Mouse (Mus musculus): Measurements from ENCODE around the gene Gucy1b2.
A peak's percentile ranks its signal among the peaks of the same experiment; 100 is the strongest.

Gene Gucy1b2

DNA sequence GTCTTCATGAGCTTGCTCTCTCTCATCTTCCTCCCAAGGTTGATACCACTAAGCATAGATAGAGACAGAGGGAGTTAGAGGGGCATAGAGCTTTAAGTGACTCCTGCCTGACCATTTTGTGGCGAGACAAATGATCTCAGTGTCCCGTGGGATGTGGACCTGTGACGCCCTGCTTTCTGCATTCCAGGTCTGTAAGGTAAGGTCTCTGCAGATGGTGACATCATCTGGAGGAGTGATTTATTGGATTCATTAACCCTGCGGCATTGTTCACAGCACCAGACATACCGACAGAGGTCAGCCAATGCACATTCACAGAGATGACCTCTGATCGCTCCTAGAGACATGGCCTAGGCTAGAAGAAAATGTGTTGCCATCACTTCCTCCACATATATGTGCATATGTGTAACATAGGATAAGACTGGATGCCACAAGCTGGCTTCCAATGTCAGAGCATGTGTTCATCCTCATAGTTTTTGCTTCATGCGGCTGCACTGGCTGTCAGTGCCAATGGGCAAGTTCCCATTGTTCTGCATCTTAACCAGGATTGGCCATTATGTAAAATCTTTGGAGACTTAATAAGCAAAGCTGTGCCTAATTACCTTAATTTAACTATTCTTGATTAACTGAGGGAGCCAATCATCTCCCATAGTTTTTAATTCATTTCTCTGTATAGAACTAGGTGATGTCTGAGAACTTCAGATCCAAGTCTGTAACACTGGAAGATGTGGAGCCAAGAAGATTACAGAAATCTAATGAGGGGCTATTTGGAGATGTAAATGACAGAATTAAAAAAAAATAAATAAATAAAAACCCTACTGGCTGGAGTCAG is 9.5 kb downstream of the Gucy1b2 start:
- peak; percentile 41 for DNase-seq (ENCODE audit: extremely low spot score, low read depth, low spot score)

DNA sequence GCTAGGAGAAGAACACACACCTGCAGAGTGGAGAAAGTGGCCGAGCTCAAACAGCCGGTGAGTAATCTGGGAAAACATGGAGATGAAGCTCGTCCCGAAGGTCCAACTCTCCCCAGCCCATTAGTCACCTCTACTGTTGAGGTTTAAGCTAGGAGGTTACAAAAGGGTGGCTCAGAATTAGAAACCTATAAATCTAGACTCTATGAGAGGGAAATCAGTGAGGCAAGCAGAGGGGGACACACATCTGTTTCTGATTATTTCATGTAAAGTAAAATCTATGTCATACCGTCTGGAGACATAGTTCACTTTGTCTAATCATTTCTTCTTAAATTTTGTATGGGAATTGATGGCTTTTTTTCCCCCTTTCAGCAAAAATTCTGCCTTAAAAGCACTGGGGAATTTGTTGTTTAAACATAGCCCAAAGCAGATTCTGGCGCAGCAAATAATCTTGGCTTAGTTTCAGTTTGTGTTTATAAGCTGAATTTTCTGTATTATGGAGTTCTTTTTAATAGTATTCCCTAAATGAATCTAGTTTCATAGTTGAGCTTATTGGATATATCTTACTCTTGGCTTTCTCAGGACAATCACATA is 12.2 kb downstream of the Gucy1b2 start:
- no peak for DNase-seq (ENCODE audit: extremely low spot score, low read depth, low spot score)

DNA sequence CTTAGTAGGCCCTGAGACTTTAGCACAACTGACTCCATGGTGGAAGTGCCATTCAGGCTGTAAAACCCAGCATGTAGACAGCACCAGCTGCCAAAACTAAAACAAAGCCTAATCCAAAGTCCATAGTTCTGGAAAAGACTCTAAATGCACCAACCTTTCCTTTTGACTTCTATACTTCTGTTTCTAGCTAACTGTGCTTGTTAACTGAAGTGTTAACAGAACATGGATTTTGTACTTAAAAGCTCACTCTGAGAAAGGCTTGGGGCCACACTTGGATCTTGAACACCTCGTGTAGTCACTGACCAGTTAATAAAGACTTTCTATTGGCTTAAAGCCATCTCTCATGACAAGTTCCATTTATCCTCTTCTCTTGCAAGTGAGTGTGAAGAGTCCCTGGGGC is 13.1 kb downstream of the Gucy1b2 start:
- DNase-seq (ENCODE audit: extremely low spot score, low read depth, low spot score) = no peak

DNA sequence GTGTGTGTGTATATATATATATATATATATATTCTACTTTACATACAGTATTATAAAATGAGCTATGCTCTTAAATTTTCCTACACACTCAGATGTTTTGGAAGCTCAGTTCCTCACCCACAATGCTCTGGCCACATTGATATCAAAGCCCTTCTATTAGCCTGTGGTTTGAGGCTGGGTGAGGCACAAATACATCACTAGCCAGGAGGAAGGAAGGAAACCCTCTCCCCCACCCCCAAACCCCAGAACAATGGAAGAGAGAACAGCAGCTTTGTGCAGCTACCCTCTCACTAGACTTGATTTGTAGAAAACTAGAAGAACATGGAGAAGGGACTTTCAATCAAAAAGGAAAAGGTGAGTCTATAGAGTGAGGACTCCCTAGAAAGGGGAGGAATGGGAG is 16.1 kb downstream of the Gucy1b2 start:
- DNase-seq (ENCODE audit: extremely low spot score, low read depth, low spot score) = no peak

DNA sequence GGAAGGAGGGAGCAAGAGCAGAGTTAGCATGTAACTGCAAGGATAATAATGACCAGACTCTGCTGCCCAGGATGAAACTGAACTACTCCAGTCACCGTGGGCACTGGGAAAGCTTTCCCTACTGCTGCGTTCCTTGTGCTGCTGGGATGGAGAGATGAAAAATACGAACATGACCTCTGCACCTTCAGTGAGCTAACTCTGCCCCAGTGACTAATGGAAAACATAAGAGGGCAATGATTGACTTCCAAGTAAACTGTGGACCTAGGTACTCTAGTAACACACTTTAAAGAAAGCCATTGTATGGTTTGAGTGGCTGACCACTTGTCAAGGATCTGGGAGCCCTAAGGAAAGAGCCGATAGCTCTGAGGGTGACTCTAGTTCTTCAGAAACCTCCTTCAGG is 17.9 kb downstream of the Gucy1b2 start:
- DNase-seq (ENCODE audit: extremely low spot score, low read depth, low spot score) = no peak

DNA sequence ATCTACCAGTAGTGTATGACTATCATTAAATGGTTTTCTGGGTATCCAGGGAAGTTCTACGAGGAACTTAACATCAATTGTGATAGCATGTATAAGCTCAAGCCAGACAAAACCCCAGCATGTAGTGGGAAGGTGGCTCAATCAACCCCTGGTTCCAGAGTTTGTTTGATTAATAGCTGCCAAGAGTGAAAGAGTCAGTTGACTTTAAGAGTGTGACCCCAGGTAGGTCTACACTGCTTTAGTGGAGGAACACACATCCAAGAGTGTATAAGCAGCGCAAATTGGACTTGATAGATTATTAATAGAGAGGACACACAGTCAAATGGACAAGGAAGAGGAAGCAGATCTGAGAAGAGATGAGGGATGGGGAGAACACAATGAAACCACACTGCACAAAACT is 18.3 kb downstream of the Gucy1b2 start:
- DNase-seq (ENCODE audit: extremely low spot score, low read depth, low spot score) = no peak

DNA sequence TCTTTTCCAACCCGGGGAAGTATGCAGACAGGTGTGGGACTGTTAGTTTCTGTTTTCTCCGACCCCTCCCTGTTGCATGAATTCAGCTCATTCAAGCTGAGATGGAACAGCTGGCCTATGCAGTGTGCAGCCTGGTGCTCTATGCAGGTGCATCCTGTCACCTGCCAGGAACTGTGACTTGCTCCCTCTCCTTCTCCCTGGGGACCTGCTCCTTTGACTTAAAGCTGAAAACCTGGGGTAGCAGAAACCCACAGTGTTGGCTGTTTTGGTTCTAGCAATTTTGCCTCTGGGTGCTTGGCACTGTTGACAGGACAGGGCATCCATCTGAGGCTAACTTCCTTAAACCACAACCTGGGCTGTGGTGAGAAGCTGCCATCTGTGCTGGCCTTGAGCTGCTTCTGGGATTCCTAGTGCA is 30.8 kb downstream of the Gucy1b2 start:
- no peak for DNase-seq (ENCODE audit: extremely low spot score, low read depth, low spot score)

DNA sequence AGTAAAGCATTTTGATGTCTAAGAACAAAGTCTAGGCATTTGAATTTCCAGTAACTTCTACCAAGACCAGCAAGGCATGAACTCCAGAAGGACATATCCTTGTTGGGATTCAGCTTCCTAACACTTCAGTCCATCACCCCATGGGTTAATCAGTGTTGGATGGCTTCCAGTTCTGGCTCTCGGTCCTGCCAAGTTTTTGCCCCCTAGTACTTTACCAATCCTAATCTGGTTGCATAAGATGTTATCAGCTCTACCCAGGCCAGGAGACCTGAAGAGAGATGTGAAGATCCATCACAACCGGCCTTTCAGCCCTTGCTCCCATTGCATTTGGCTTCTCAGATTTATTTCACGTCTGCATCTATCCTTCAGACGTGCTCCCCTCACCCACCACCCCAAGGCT is 33.8 kb downstream of the Gucy1b2 start:
- DNase-seq (ENCODE audit: extremely low spot score, low read depth, low spot score) = no peak

DNA sequence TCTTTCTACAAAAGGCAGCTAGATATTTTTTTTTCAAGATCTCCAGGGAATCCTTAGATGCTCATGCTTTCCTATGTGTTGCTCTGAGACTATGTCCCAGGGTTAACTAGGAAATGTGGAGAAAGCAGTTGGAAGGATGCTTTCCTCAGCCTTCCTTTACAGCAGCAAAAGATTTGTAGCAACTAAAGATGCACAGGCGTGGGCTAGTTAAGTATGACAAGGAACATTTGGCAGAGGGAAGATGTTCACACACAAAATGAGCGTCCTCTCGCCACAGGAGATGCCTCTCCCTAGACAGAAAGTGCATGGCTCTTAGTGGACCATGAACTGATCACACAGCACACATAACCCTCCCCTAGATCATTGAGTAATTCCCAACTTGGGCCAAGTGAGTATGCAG is 38.6 kb downstream of the Gucy1b2 start:
- no peak for DNase-seq (ENCODE audit: extremely low spot score, low read depth, low spot score)

DNA sequence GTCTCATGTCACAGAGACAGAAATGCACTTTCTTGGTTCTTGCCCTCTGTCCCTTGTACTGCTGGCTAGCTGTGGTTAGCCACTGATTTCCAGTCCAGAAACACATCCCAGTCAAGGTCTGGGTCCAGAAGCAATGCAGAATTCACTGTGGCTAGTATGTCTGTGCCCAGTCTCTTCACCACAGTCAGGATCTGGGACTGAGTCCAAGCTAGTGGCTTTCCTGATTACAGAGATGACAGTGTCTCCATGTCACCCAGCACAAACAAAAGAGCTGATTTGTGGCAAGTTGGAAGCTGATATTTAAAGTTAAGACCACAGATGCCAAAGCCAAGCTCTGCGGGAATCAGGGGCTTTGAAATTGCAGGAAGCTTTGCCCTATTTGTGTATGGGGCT is 39.4 kb downstream of the Gucy1b2 start:
- DNase-seq (ENCODE audit: extremely low spot score, low read depth, low spot score) = no peak

DNA sequence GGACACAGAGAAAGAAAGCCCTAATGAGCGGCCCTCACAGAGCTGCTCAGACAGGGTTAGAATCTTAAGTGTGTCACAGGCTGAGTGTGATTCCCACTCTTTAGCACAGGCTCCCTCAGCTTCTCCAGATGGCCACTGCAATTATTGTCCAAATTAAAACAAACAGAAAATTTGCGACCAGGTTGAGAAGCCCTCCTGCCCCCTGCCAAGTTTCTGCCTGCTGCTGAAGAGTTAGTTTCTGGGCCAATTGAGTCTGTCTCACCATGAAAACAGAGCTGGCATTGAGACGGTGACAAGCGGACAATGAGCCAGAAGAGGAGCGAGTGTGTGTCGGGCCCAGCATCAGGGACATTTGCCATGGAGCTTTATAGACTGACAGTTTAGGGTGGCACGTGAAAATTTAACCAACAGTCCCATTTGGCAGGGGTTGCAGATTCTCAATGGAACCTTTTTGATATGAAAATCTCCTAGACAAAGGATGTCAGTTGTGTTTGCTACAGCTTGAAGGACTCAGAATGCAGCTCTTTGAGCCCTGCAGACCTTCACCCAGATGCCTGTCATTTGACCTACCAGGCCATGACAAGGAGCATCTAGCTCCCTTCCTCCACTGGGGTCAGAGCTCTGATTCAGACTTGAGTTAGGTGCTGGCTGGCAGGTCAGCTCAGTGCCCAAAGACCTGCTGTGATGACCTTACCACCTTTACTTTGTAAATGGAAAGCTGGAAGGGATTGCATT is 39.9 kb downstream of the Gucy1b2 start:
- no peak for DNase-seq (ENCODE audit: extremely low spot score, low read depth, low spot score)

DNA sequence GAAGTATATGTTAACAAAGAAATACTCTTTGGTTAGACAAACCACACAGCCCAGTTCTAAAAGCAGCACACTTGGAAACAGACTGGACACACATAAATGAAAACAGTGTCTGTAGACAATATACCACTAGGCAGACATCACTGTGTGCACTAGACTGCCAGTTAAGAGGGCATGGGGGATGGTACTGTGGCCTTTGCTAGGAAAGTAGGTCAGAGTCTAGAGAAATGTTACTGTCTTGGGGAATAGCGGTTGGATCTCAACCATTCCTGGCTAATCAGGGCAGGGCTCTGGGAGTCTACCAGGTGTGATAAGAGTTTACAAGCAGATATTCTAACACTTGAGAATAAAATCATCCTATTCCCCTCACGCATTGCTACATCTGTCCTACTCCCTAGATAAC is 60.7 kb downstream of the Gucy1b2 start:
- DNase-seq (ENCODE audit: extremely low spot score, low read depth, low spot score) = no peak

DNA sequence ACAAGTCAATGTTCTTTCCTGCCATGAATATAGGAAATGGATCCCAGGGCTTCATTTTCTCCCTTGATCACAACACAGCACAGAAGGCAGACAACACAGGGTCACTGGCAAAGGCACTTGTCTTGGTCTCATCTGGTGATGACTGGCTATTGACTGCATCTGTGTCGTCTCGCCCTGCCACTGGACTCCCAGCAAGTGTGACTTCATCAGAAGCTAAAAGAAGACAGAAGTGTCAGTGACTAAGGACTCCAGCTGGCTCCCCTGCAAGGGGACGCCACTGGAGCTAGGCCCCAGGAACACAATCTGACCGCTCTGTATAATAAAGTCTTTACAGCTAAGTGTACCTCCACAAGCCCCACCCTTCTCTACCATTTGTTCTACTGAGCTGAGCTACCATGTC is 63.3 kb downstream of the Gucy1b2 start:
- no peak for DNase-seq (ENCODE audit: extremely low spot score, low read depth, low spot score)

DNA sequence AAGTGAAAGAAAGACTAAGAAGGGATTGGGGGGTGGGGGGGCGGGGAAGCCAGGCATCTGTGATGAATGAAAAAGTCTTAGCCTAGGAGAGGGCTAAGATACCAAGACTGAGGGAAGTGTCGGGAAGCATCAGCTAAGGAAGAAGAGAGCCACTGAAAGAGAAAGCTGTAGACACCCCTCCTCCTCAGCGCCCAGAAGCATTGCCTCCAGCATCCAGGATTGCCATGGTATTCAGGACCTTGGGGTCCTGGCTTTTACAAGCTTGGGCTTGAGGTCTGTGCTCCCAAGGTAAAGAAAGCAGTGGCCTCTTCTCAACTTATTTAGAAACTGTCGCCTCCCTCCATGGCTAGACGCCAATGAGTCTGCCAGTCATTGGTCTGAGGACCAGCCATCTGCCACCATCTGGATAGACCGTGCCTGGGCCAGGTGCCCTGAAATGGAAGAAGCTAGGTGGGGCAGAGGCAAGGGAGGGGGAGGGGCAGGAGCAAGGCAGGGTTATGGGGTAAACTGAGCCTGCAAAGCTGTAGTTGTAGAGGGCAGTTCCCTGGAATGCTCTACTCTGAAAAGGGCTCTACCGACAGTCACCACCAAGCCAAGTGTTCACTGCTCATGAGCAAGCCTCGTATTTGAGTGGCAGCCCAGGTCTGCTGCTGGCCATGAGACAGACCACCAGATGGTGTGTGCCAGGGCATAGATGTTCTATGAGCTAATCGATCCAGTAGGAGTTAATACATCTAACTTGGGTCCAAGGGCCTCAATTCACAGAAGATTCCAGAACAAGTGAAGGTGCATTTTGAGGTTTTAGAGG is 66.2 kb downstream of the Gucy1b2 start:
- no peak for DNase-seq (ENCODE audit: extremely low spot score, low read depth, low spot score)

DNA sequence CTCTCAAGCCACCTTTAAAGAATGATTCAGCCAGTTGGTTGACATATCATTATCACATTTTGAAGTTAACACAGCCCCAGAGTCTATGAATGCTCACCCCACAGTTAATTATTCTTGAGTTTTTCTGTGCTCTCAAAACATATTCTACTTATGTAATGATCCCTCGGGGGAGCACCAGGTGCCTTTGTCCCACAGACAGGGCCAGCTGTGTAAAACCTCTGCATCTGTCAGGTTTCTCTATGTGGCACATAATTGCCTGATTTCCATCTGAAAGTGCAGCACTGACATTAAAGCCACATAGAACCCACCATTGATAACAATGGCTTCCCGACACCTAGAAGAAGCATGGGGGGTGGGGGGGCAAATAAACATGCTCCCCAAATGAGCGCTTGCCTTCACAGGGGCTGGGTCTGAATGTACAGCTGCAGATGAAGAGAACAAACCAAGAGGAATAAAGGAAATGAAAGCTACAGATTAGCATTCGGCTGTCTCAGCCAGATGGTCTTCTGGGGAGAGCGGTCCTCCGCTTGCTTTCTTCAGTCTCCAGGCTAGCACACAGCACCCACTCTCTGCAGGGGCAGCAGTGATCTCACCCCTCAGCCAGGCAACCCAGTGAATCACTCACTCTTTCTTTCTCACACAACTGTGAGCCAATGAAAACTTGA is 66.9 kb downstream of the Gucy1b2 start:
- DNase-seq (ENCODE audit: extremely low spot score, low read depth, low spot score) = no peak

DNA sequence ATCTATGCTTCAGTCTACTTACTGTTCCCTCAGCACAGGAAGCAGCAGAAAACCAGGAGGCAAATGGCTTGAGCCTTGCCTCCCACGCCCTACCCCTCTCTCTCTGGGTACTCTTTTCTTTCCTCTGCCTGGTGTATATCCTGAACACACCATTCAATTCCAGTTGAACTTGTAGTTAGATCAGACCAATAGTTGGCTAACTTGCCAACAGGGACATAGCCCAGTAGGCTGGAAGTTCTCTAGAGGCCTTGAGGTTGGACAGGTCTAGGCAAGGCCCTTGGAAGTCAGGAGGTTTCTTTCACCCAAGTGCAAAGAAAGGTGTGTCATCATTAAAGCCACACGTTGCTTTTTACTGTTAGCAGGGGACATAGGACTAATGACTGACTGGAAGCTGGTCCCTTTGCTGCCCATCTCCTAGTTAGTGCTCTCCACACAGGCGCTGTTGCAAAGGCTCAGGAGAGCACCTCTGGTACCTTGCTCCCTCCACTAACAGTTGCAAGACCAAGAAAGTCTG is 72.2 kb downstream of the Gucy1b2 start:
- DNase-seq (ENCODE audit: extremely low spot score, low read depth, low spot score) = no peak

DNA sequence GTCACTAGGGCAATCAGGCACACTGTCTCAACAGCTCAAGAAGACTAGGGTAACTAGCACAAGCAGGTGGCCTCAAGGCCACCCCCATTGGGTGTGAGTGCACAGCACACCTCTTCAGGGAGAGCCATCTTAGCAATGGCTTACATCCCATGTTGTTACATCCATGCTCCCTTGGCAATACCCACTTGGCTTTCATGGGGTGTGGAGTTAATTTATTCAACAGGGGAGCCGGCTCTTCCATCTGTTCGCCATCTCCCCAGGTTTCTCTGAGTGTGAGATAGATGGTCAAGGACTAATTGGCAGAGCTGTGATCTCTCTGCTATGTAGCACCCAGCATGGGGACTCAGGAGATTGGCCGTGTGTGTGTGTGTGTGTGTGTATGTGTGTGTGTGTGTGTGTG is 73.0 kb downstream of the Gucy1b2 start:
- no peak for DNase-seq (ENCODE audit: extremely low spot score, low read depth, low spot score)

DNA sequence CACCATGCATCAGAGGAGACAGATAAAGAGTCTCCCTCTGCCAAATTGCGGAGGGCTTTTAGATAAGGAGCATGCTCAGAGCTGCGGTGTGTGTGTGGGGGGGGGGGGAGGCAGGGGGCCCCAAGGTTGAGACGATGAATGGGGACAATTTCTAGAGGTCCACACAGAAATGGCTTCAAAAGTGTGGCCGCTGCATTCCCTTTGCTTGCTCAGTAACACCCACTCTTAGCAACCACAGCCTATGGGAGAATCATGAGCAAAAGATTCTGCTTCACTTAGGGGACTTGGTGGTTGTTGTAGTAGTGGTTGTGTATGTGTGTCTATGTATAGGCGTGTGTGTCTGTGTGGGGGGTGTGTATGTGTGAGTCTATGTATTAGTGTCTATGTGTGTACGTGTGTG is 75.5 kb downstream of the Gucy1b2 start:
- no peak for DNase-seq (ENCODE audit: extremely low spot score, low read depth, low spot score)

DNA sequence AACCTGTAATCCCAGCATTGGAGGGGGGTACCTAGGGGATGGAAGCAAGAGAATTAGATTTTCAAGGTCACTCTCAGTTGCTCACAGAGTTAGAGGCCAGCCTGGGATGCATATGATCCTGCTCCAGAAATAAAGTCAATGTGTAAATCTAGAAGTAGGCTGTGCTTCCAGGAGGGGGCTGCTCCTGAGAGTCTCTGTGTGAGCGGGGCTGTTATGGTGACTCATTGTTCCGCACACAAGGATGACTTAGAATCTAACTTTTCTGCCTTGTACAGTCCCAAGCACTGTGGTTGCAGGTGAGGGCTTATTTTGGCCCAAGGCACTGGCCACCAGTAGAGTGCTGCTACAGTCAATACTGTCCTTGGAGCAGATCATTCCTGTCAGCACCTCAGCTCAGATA is 76.7 kb downstream of the Gucy1b2 start:
- DNase-seq (ENCODE audit: extremely low spot score, low read depth, low spot score) = no peak

DNA sequence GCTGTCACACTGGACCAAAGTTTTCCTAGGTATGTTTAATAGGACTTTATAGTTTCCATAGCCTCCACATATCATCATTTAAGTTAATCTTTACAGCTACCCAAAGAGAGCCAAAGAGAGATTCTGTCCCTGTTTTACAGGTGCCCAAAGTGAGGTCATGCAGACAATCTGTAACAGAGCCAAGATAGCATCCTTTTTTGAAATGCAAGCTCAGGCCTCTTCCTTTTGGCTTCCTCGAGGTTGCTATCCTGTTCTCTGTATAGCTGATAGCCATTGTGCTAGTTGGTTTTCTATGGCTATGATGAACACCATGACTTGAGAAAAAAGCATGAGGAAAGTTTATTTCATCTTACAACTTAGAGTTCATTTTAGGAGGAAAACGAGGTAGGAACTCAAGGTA is 80.0 kb downstream of the Gucy1b2 start:
- no peak for DNase-seq (ENCODE audit: extremely low spot score, low read depth, low spot score)

DNA sequence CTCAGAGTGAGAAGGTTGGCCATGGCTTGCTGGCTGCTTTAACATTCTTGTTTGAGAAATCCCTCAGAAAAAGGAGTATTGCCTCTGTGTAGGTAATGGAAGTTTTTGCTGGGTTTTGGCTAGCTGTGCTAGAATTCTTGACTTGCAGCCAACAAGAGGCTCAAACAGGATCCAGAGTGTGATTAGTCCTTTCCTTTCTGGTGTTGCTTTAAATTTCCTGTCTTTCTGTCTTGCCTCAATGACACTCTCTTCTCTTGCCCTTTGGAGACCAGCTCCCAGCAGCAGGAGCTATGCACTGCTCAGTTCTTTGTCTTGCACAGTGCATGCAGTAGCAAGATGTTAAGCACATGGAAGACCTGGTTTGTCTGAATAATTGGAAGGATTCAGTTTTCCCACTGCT is 80.4 kb downstream of the Gucy1b2 start:
- no peak for DNase-seq (ENCODE audit: extremely low spot score, low read depth, low spot score)

Measured in hindlimb bud, embryonic 11.5 days (tissue).